9 mouse cellular contexts compared by ENCODE assay signal in genomic region chr2:71090660-71091445, GRCm38 (mm10). TPM values are rescaled to one million over a fixed set of nuclear protein-coding genes. Genes with fewer than 3 reads are reported as not detected.
DNase-seq lines count a peak whose midpoint lies in the region; ATAC-seq and TF ChIP-seq lines count a peak whose summit lies in the region.
"Had no signal": no experiment of that assay in that cellular context is flagged by ENCODE, and none has a peak within 500 bp of the region (broad histone marks: within the 10 kb centered on the region; RNA-seq: fewer than 3 reads in every experiment).

No protein-coding gene starts in this region.

- no peak for DNase-seq in heart, adult 2 months
- no peak for DNase-seq in heart, postnatal 25 days (ENCODE audit: low spot score)
- DNase-seq in spleen, adult 12 weeks (ENCODE audit: low spot score): peak; percentile 51
- no peak for DNase-seq in spleen, postnatal 14 days (ENCODE audit: low spot score in 2 of 2)
- DNase-seq in thymus, postnatal 4 days: peak; percentile 76
- DNase-seq in gastrocnemius, postnatal 36 days: no peak
- DNase-seq in left cerebral cortex, postnatal 14 days (ENCODE audit: low spot score in 2 of 2): no peak

- no peaks in the 10 kb centered on the region for H3K4me1 ChIP-seq in heart, adult 2 months (ENCODE audit: control insufficient read depth, insufficient read depth, low read length)
- H3K4me1 ChIP-seq in liver, embryonic 15.5 days (replicated peaks): peaks cover 21% of the 10 kb centered on the region

- no peak for TF ChIP-seq EP300 in heart, adult 2 months (IDR thresholded peaks at IDR 0.05; ENCODE audit: insufficient read depth, low read depth, low read length)

- H3K27ac ChIP-seq in heart, adult 2 months: no peak overlapping the region
- H3K27ac ChIP-seq in liver, embryonic 15.5 days (replicated peaks): peak overlapping the region; percentile 64

- 83% methylated on average over 4 of the region's 4 CpGs for WGBS in heart, adult 2 months
- WGBS in liver, embryonic 15.5 days (ENCODE audit: insufficient replicate concordance): 48% methylated on average over 4 of the region's 4 CpGs

- no peaks in the 10 kb centered on the region for H3K9me3 ChIP-seq in liver, embryonic 15.5 days (replicated peaks)

- no peaks in the 10 kb centered on the region; the same call in 1 of the 2 replicates for H3K36me3 ChIP-seq in heart, adult 2 months (ENCODE audit: control insufficient read depth, insufficient read depth, low read length)
- H3K36me3 ChIP-seq in liver, embryonic 15.5 days (replicated peaks): peaks cover 41% of the 10 kb centered on the region

- intact Hi-C loops in heart, adult 2 months (cut with DNase I): no loop called here
- intact Hi-C loops in heart, postnatal 25 days (cut with DNase I): no loop called here
- intact Hi-C loops in gastrocnemius, postnatal 36 days (cut with DNase I): no loop called here
- intact Hi-C loops in left cerebral cortex, postnatal 14 days (cut with DNase I): no loop called here

- TF ChIP-seq CTCF in heart, adult 2 months (IDR thresholded peaks at IDR 0.05): peak; percentile 46

- no peak overlapping the region for H3K9ac ChIP-seq in heart, adult 2 months (ENCODE audit: low read depth, low read length)
- no peak overlapping the region for H3K9ac ChIP-seq in liver, embryonic 15.5 days

- peak; percentile 95 for ATAC-seq in liver, embryonic 15.5 days (ENCODE audit: insufficient read depth)

- H3K4me2 ChIP-seq in liver, embryonic 15.5 days: peak overlapping the region; percentile 14; the same call in 1 of the 2 replicates

- H3K27me3 ChIP-seq in heart, adult 2 months (ENCODE audit: control insufficient read depth, insufficient read depth, low read length): no peaks in the 10 kb centered on the region
- no peaks in the 10 kb centered on the region for H3K27me3 ChIP-seq in liver, embryonic 15.5 days

- H3K79me2 ChIP-seq in heart, adult 2 months (replicated peaks; ENCODE audit: control insufficient read depth, insufficient read depth, low read length): no peaks in the 10 kb centered on the region

- no peak overlapping the region for H3K4me3 ChIP-seq in heart, adult 2 months
- H3K4me3 ChIP-seq in liver, embryonic 15.5 days (replicated peaks): no peak overlapping the region

- TF ChIP-seq POLR2A in heart, adult 2 months (IDR thresholded peaks at IDR 0.05; ENCODE audit: insufficient read depth, low read depth, low read length): no peak

RNA-seq across cellular contexts. Expression of gene Cybrd1, which starts 26.9 kb away (rescaled TPM):
- 1 to 10 TPM; 1.7 to 1.9 TPM for total RNA-seq in heart, adult 2 months (2021)
- 1.5 and 2.6 TPM in 2 replicates for polyA plus RNA-seq in heart, adult 2 months (2012; rRNA removed)
- 1 to 10 TPM; 1.5 to 1.9 TPM for total RNA-seq in heart, postnatal 25 days (2021)
- 1.1 and 1.4 TPM in 2 replicates for polyA plus RNA-seq in liver, embryonic 15.5 days (2015; fragmentation: Nextera tagmentation; extraction: Ambion mirVana)
- under 1 TPM; 0.35 to 0.46 TPM for total RNA-seq in gastrocnemius, postnatal 36 days (2021)
- 1 to 10 TPM; 2.9 to 3.5 TPM for total RNA-seq in left cerebral cortex, postnatal 14 days (2021)
- total RNA-seq: hematopoietic stem cell, adult 5-6 weeks had no signal

RNA-seq across cellular contexts. Expression of gene Mettl8, which starts 35.5 kb away (rescaled TPM):
- 1 to 10 TPM; 4.3 to 4.6 TPM for total RNA-seq in heart, adult 2 months (2021)
- polyA plus RNA-seq in heart, adult 2 months (2012; rRNA removed): 3.2 and 3.5 TPM in 2 replicates
- 1 to 10 TPM; 4.2 to 5.3 TPM for total RNA-seq in heart, postnatal 25 days (2021)
- polyA plus RNA-seq in liver, embryonic 15.5 days (2015; fragmentation: Nextera tagmentation; extraction: Ambion mirVana): 7.6 and 8.5 TPM in 2 replicates
- total RNA-seq in gastrocnemius, postnatal 36 days (2021): 1 to 10 TPM; 4.8 TPM
- total RNA-seq in left cerebral cortex, postnatal 14 days (2021): 10 to 100 TPM; 12.5 to 12.7 TPM

RNA-seq across cellular contexts. Expression of gene Dcaf17, which starts 35.7 kb away (rescaled TPM):
- total RNA-seq in heart, adult 2 months (2021): 1 to 10 TPM; 4.8 to 5.5 TPM
- polyA plus RNA-seq in heart, adult 2 months (2012; rRNA removed): 3.3 and 3.8 TPM in 2 replicates
- total RNA-seq in heart, postnatal 25 days (2021): 1 to 10 TPM; 4.9 to 5.2 TPM
- 14.7 and 16.2 TPM in 2 replicates for polyA plus RNA-seq in liver, embryonic 15.5 days (2015; fragmentation: Nextera tagmentation; extraction: Ambion mirVana)
- 1 to 10 TPM; 3.6 to 3.9 TPM for total RNA-seq in gastrocnemius, postnatal 36 days (2021)
- 10 to 100 TPM; 11.0 to 12.1 TPM for total RNA-seq in left cerebral cortex, postnatal 14 days (2021)

Comparison
In these comparisons a context has a peak if more than half of its experiments do, and no peak if none do; other contexts are left out.
1. DNase-seq: peak in spleen, adult 12 weeks (single experiment) and thymus, postnatal 4 days (single experiment); none in heart, adult 2 months (0 of 2), heart, postnatal 25 days (single experiment), spleen, postnatal 14 days (0 of 2), gastrocnemius, postnatal 36 days (0 of 2) and left cerebral cortex, postnatal 14 days (0 of 2).